ENCODE assay signal across 14 mouse cellular contexts in genomic region chr13:93556119-93556518, GRCm38 (mm10).
"Had no signal": no experiment of that assay in that cellular context is flagged by ENCODE, and none has a peak within 500 bp of the region (broad histone marks: within the 10 kb centered on the region; RNA-seq: fewer than 3 reads in every experiment).

No protein-coding gene starts in this region.

- DNase-seq: lung, adult 2 months; lung, postnatal 14 days; lung, postnatal 36 days; midbrain, embryonic 14.5 days; retina, postnatal 1 day; right cerebral cortex, adult 18-20 months; right cerebral cortex, postnatal 25 days; right cerebral cortex, postnatal 4 days; spleen, adult 18-20 months; thymus, adult 18-20 months; thymus, postnatal 14 days; thymus, postnatal 36 days had no signal

- ATAC-seq: lung, postnatal 0 days; midbrain, embryonic 16.5 days had no signal
